ENCODE assay signal across 27 mouse cellular contexts in genomic region chr3:82099127-82099526, GRCm38 (mm10).
"Had no signal": no experiment of that assay in that cellular context is flagged by ENCODE, and none has a peak within 500 bp of the region (broad histone marks: within the 10 kb centered on the region; RNA-seq: fewer than 3 reads in every experiment).

No protein-coding gene starts in this region.

- H3K4me1 ChIP-seq: hindbrain, embryonic 10.5 days; hindbrain, embryonic 12.5 days; intestine, embryonic 15.5 days; limb, embryonic 10.5 days; limb, embryonic 12.5 days; liver, embryonic 13.5 days had no signal

- H3K4me2 ChIP-seq: heart, embryonic 12.5 days; hindbrain, embryonic 12.5 days; hindbrain, embryonic 14.5 days; intestine, embryonic 15.5 days; limb, embryonic 12.5 days; liver, embryonic 11.5 days; liver, embryonic 13.5 days had no signal

- H3K36me3 ChIP-seq: hindbrain, embryonic 10.5 days; hindbrain, embryonic 12.5 days; intestine, embryonic 15.5 days; limb, embryonic 10.5 days; limb, embryonic 12.5 days; liver, embryonic 13.5 days had no signal

- ATAC-seq: hindbrain, embryonic 16.5 days; inflammation-experienced regulatory T-cells, adult 6 months; intestine, embryonic 15.5 days; intestine, postnatal 0 days had no signal

- H3K4me3 ChIP-seq: gastrocnemius, adult 2 months; heart, adult 2 months; heart, embryonic 10.5 days; heart, embryonic 12.5 days; hindbrain, embryonic 10.5 days; hindbrain, embryonic 12.5 days; intestine, embryonic 15.5 days; layer of hippocampus, adult 2 months; left cerebral cortex, adult 2 months; limb, embryonic 10.5 days; limb, embryonic 12.5 days; liver, embryonic 13.5 days had no signal

- H3K9me3 ChIP-seq: heart, embryonic 10.5 days; heart, embryonic 12.5 days; hindbrain, embryonic 10.5 days; hindbrain, embryonic 12.5 days; intestine, embryonic 15.5 days; limb, embryonic 10.5 days; limb, embryonic 12.5 days; liver, embryonic 13.5 days had no signal

- H3K9ac ChIP-seq: heart, embryonic 12.5 days; hindbrain, embryonic 12.5 days; hindbrain, embryonic 14.5 days; intestine, embryonic 15.5 days; limb, embryonic 12.5 days; liver, embryonic 13.5 days had no signal

- H3K27me3 ChIP-seq: heart, embryonic 12.5 days; hindbrain, embryonic 12.5 days; intestine, embryonic 15.5 days; limb, embryonic 12.5 days; liver, embryonic 13.5 days had no signal

- DNase-seq: gastrocnemius, adult 2 months; gastrocnemius, postnatal 10 days; gastrocnemius, postnatal 25 days; heart, adult 2 months; heart, postnatal 10 days; heart, postnatal 4 days; kidney, adult 18-20 months; kidney, adult 8-10 months; kidney, postnatal 10 days; kidney, postnatal 25 days; kidney, postnatal 4 days; liver; liver, embryonic 13.5 days had no signal

- H3K27ac ChIP-seq: gastrocnemius, adult 2 months; heart, adult 2 months; heart, embryonic 10.5 days; hindbrain, embryonic 10.5 days; hindbrain, embryonic 12.5 days; hindbrain, embryonic 14.5 days; intestine, embryonic 15.5 days; layer of hippocampus, adult 2 months; left cerebral cortex, adult 2 months; limb, embryonic 10.5 days; limb, embryonic 12.5 days; liver, embryonic 13.5 days had no signal
